Mouse (Mus musculus): ENCODE measurements around the gene Vmn2r86. TPM values are rescaled to one million over a fixed set of nuclear protein-coding genes. Genes with fewer than 3 reads are reported as not detected.
"Not testable (repeated sequence)": the region's sequence is repeated elsewhere in the genome, so short reads cannot be mapped to it uniquely, and the experiment has no call there.

Vmn2r86 gene
- polyA plus RNA-seq, 1 experiment from 2014 or later = not detected

- 67% methylated on average over 3 of the region's 3 CpGs for WGBS (ENCODE audit: insufficient replicate concordance)
- no peak overlapping the region for H3K9ac ChIP-seq (replicated peaks)
- no peak overlapping the region for H3K4me2 ChIP-seq (ENCODE audit: low read depth, low read length)
- H3K27me3 ChIP-seq (ENCODE audit: insufficient read depth, low read length) = no peaks in the 10 kb centered on the region
- DNase-seq (no peak), ATAC-seq (no peak)
- no peaks in the 10 kb centered on the region for H3K36me3 ChIP-seq (replicated peaks; ENCODE audit: insufficient read depth, low read length)
- H3K4me1 ChIP-seq (ENCODE audit: insufficient read depth) = no peaks in the 10 kb centered on the region
- no peak overlapping the region for H3K27ac ChIP-seq (ENCODE audit: low read depth)
- TF ChIP-seq EP300 (IDR thresholded peaks at IDR 0.05; ENCODE audit: low read depth) (no peak), CTCF (IDR thresholded peaks at IDR 0.05; ENCODE audit: low read depth) (no peak)
- no peak overlapping the region for H3K4me3 ChIP-seq (ENCODE audit: low read depth, low read length)
- H3K9me3 ChIP-seq (ENCODE audit: low read length) = no peaks in the 10 kb centered on the region
Observed at GRCm38 (mm10) chr10:130420401-130420800, 35.4 kb downstream of the Vmn2r86 start.

- WGBS (ENCODE audit: insufficient replicate concordance) = 64% methylated on average over 2 of the region's 2 CpGs
- not testable (repeated sequence) for H3K9ac ChIP-seq (replicated peaks); H3K27me3 ChIP-seq (ENCODE audit: insufficient read depth, low read length); H3K4me1 ChIP-seq (ENCODE audit: insufficient read depth); H3K4me2 ChIP-seq (ENCODE audit: low read depth, low read length); H3K4me3 ChIP-seq (ENCODE audit: low read depth, low read length); DNase-seq; H3K27ac ChIP-seq (ENCODE audit: low read depth); ATAC-seq; H3K9me3 ChIP-seq (ENCODE audit: low read length); H3K36me3 ChIP-seq (replicated peaks; ENCODE audit: insufficient read depth, low read length)
Observed at GRCm38 (mm10) chr10:130419954-130420353, 35.9 kb downstream of the Vmn2r86 start.

GRCm38 (mm10) chr10:130416352-130416751 lies 39.5 kb downstream of the Vmn2r86 start:
- H3K36me3 ChIP-seq (replicated peaks; ENCODE audit: insufficient read depth, low read length); H3K27ac ChIP-seq (ENCODE audit: low read depth); H3K9ac ChIP-seq (replicated peaks); DNase-seq; H3K4me2 ChIP-seq (ENCODE audit: low read depth, low read length); H3K4me1 ChIP-seq (ENCODE audit: insufficient read depth); H3K4me3 ChIP-seq (ENCODE audit: low read depth, low read length); ATAC-seq; H3K9me3 ChIP-seq (ENCODE audit: low read length); H3K27me3 ChIP-seq (ENCODE audit: insufficient read depth, low read length): not testable (repeated sequence)

GRCm38 (mm10) chr10:130412167-130412698 lies 43.6 kb downstream of the Vmn2r86 start:
- not testable (repeated sequence) for H3K36me3 ChIP-seq (replicated peaks; ENCODE audit: insufficient read depth, low read length); H3K4me3 ChIP-seq (ENCODE audit: low read depth, low read length); H3K27ac ChIP-seq (ENCODE audit: low read depth); H3K4me1 ChIP-seq (ENCODE audit: insufficient read depth); H3K9ac ChIP-seq (replicated peaks); H3K27me3 ChIP-seq (ENCODE audit: insufficient read depth, low read length); DNase-seq; ATAC-seq; H3K4me2 ChIP-seq (ENCODE audit: low read depth, low read length); H3K9me3 ChIP-seq (ENCODE audit: low read length)
- 60% methylated on average over 18 of the region's 35 CpGs for WGBS (ENCODE audit: insufficient replicate concordance)

- no peaks in the 10 kb centered on the region for H3K9me3 ChIP-seq (ENCODE audit: low read length)
- DNase-seq (no peak), ATAC-seq (no peak)
- no peak for TF ChIP-seq EP300 (IDR thresholded peaks at IDR 0.05; ENCODE audit: low read depth)
- no peak for TF ChIP-seq CTCF (IDR thresholded peaks at IDR 0.05; ENCODE audit: low read depth)
- H3K27ac ChIP-seq (ENCODE audit: low read depth) = no peak within 1 kb of the TSS
- no peaks in the 10 kb centered on the region for H3K4me1 ChIP-seq (ENCODE audit: insufficient read depth)
- no peak within 1 kb of the TSS for H3K4me3 ChIP-seq (ENCODE audit: low read depth, low read length)
- H3K27me3 ChIP-seq (ENCODE audit: insufficient read depth, low read length) = no peaks in the 10 kb centered on the region
- H3K4me2 ChIP-seq (ENCODE audit: low read depth, low read length) = no peak within 1 kb of the TSS
- no peaks in the 10 kb centered on the region for H3K36me3 ChIP-seq (replicated peaks; ENCODE audit: insufficient read depth, low read length)
- H3K9ac ChIP-seq (replicated peaks) = no peak within 1 kb of the TSS
Observed at GRCm38 (mm10) chr10:130394232-130394631, 61.6 kb downstream of the Vmn2r86 start, which contains the start of gene Vmn2r84. Gene Vmn2r84, minus strand, starts transcription at chr10:130394332.

Other genes starting within 250 kb of the Vmn2r86 start
- gene Olfr827, start 241.6 kb downstream of the Vmn2r86 start, polyA plus RNA-seq (2015; fragmentation: Nextera tagmentation; extraction: Ambion mirVana) = not detected in 2 replicates
- not detected in 2 replicates for gene Neurod4, start 175.8 kb downstream of the Vmn2r86 start, polyA plus RNA-seq (2015; fragmentation: Nextera tagmentation; extraction: Ambion mirVana)
- 1.2 and 1.5 TPM in 2 replicates for gene Tespa1, start 133.2 kb downstream of the Vmn2r86 start, polyA plus RNA-seq (2015; fragmentation: Nextera tagmentation; extraction: Ambion mirVana)
- 0.01 TPM in 2 replicates for gene Vmn2r84, start 61.7 kb downstream of the Vmn2r86 start, polyA plus RNA-seq (2015; fragmentation: Nextera tagmentation; extraction: Ambion mirVana)
- gene Vmn2r85, start 26.3 kb downstream of the Vmn2r86 start, polyA plus RNA-seq (2015; fragmentation: Nextera tagmentation; extraction: Ambion mirVana) = not detected in 2 replicates
- not detected in 2 replicates for gene Vmn2r87, start 41.3 kb upstream of the Vmn2r86 start, polyA plus RNA-seq (2015; fragmentation: Nextera tagmentation; extraction: Ambion mirVana)